Mouse (Mus musculus): ENCODE measurements around the gene Plek.

DNA sequence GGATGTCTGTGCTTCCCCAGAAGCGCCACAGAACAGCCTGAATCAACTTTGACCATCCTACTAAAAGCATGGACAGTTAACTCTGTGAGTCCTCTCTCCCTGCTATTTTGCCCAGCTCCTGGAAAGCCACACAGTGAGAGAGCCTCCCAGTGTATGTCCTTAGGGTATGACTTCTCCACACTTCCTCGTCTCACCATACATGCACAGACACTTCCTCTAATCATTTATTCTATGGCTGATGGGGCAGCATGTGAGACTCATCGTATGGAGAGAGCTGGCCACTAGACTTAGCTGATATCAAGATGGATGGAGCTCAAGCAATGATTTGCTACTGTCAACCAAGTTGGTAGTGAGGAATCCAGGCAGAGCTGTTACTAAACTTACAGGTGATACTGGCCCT is 28.2 kb downstream of the Plek start:
- TF ChIP-seq CTCF (IDR thresholded peaks at IDR 0.05; ENCODE audit: borderline replicate concordance, extremely low read depth, insufficient read depth, insufficient read length) (no peak), POLR2A (IDR thresholded peaks at IDR 0.05; ENCODE audit: borderline replicate concordance, extremely low read depth, insufficient read depth, insufficient read length, poor library complexity, severe bottlenecking) (no peak)
